Mouse (Mus musculus) stomach, embryonic 14.5 days (tissue): Measurements from ENCODE around the gene Ikzf1. TPM values are rescaled to one million over a fixed set of nuclear protein-coding genes. Genes with fewer than 3 reads are reported as not detected.

Experiments used
- ATAC-seq: fragments of 200-750 bp; cut with Nextera tagmentation; 2 replicates; pipeline ENCODE4 v1.8.0; 2017; ENCODE audit warnings: low read depth, moderate TSS enrichment; ENCODE audit not compliant: insufficient number of reproducible peaks, insufficient read depth, low FRiP score
- H3K27ac ChIP-seq: fragments of 300-500 bp; sonication (generic); 2 replicates; pipeline ENCODE4 v1.5.1; 2014; ENCODE audit warnings: mild to moderate bottlenecking, low read length, moderate library complexity, mixed read lengths
- H3K27me3 ChIP-seq: fragments of 300-500 bp; sonication (generic); 2 replicates; pipeline ENCODE4 v1.6.1; 2014; ENCODE audit warnings: low read length, control low read depth, mixed read lengths; ENCODE audit not compliant: control insufficient read depth, insufficient read depth
- H3K36me3 ChIP-seq: fragments of 300-500 bp; sonication (generic); 2 replicates; pipeline ENCODE4 v1.6.1; 2014; ENCODE audit warnings: mild to moderate bottlenecking, control low read depth, low read length, moderate library complexity, mixed read lengths; ENCODE audit not compliant: control insufficient read depth, insufficient read depth
- H3K4me1 ChIP-seq: fragments of 300-500 bp; sonication (generic); 2 replicates; pipeline ENCODE4 v1.6.1; 2014; ENCODE audit warnings: low read length, control low read depth, mixed read lengths; ENCODE audit not compliant: control insufficient read depth, insufficient read depth
- H3K4me2 ChIP-seq: fragments of 300-500 bp; sonication (generic); replicated peaks from 2 replicates; pipeline ENCODE4 v1.6.1; 2014; ENCODE audit warnings: low read depth, low read length, control low read depth
- H3K4me3 ChIP-seq: fragments of 300-500 bp; sonication (generic); 2 replicates; pipeline ENCODE4 v1.5.1; 2014; ENCODE audit warnings: low read depth, low read length, control low read depth
- H3K9ac ChIP-seq: fragments of 300-500 bp; sonication (generic); replicated peaks from 2 replicates; pipeline ENCODE4 v1.6.1; 2014; ENCODE audit warnings: low read depth, mild to moderate bottlenecking, control low read depth, low read length, moderate library complexity, mixed read lengths
- H3K9me3 ChIP-seq: fragments of 300-500 bp; sonication (generic); 2 replicates; pipeline ENCODE4 v1.6.1; 2016; ENCODE audit warnings: low read depth, low read length, control low read depth; ENCODE audit not compliant: control insufficient read depth
- WGBS: fragments of 180-500 bp; shearing (Covaris S2); extraction: QIAGEN DNeasy Blood & Tissue Kit; methylation state at CpG from one replicate; pipeline ENCODE4 v1.1.7; 2014; 5-methylcytosine and 5-hydroxymethylcytosine counted together
- polyA plus RNA-seq: library from polyadenylated mRNA; unstranded; fragments of >200 nt; fragmentation: Nextera tagmentation; extraction: Ambion mirVana; gene quantifications from 2 replicates; pipeline ENCODE4 v1.2.1, GENCODE M21; 2014

Gene Ikzf1
- 2.2 and 2.6 TPM in 2 replicates for polyA plus RNA-seq

DNA sequence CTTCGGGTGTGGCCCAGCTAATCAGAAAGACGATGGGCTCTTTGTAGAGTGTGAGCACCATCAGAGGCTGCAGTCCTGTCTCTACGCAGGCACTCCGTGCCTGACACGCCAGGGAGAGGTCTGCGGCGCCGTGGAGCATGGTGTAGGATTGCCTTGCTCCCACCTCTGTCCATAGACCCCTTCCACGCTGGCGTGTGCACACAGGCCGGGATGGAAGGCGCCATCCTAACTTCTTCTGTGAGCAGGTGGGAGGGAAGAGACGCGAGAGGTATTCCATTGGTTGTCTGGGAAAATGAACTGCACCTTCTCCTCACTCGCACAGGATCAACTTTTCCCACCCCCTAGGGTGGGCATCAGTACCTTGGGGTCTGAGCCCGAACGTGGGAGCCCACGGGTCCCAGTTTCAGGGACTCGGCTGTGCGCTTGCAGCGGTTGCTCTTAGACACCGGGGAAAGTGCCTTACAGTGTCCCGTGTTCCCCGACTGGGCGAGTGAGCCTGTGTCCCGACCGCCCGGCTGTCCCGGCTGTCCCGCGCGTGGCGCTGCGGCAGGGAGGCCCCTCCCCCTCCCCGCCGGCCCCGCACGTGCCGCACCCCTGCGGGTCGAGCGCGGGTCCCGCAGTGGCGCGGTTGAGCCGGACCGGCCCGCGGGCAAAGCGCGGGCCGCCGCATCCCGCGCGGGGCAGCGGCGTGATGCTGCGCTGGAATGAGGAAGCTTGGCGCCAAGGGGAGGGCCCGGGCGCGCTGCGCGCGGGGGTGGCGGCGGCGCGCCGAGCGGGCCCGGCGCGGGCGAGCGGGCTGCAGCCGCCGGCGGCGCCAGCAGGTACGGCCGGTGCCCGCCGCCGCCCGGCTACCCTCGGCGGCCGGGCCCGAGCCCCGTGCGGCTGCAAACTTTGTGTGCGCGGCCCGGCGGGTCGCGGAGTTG is at the start of gene Ikzf1:
Gene Ikzf1, plus strand, starts transcription at position 74 of the 923 bp plus-strand sequence.
- Histone ChIP-seq H3K27me3 (peaks cover 14% of the 10 kb centered on the region), H3K4me2 (peak within 1 kb of the TSS; percentile 99), H3K36me3 (no peaks in the 10 kb centered on the region), H3K27ac (no peak within 1 kb of the TSS), H3K4me1 (peaks cover 3% of the 10 kb centered on the region; the same call in 1 of the 2 replicates), H3K4me3 (peak within 1 kb of the TSS; percentile 64), H3K9ac (no peak within 1 kb of the TSS; the same call in 1 of the 2 replicates), H3K9me3 (no peaks in the 10 kb centered on the region)
- 2% methylated on average over 68 of the region's 100 CpGs for WGBS
- ATAC-seq, result peak; percentile 46; the same call in 1 of the 2 replicates

DNA sequence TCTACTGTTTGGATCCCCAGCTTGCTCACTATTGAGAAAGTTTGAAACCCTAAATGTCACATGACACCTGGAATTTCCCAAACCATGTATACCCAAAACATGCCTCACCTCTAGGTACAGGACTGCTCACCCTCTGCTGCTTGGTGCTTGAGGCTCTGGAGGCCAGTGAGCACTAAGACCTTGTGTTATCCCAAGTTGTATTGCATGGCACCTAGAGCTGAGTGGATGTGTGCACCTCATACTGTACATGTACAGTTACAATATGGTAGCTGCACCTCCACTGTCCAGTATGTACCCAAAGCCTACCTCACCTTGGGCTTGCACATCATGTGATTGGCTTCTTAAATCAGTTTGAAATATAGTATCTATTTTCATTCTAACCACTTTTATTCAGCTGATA is 40.5 kb upstream of the Ikzf1 start:
- ATAC-seq, result no peak
- H3K27me3 ChIP-seq, result no peaks in the 10 kb centered on the region
- no peak overlapping the region for H3K4me3 ChIP-seq
- H3K36me3 ChIP-seq, result no peaks in the 10 kb centered on the region
- H3K9ac ChIP-seq, result no peak overlapping the region
- H3K9me3 ChIP-seq, result no peaks in the 10 kb centered on the region
- no peaks in the 10 kb centered on the region for H3K4me1 ChIP-seq
- no peak overlapping the region for H3K4me2 ChIP-seq
- no peak overlapping the region for H3K27ac ChIP-seq

DNA sequence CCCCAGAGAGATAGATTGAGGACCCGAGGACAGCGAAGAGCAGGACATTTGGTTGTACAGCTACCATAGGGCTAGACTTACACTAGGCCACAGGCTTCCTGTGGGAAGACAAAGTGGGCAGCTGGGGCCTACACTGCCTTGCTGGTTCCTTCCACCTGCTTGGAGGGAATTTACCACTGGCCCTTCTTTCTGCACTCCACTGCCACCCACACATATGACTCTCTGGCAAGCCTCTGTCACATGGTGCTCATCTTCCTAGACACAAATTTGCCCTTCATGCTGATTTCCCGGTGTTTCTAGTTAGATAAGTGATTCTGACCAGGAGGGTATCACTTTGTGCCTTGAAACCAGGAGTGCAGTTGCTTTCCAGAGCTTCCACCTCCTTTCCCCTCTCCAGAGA is 28.4 kb upstream of the Ikzf1 start:
- no peak for ATAC-seq
- Histone ChIP-seq H3K9ac (no peak overlapping the region), H3K4me2 (no peak overlapping the region), H3K27me3 (no peaks in the 10 kb centered on the region), H3K4me3 (no peak overlapping the region), H3K27ac (no peak overlapping the region), H3K4me1 (0 out of 2 replicates have a peak, but pooled peaks cover 4% of the 10 kb centered on the region), H3K36me3 (no peaks in the 10 kb centered on the region), H3K9me3 (no peaks in the 10 kb centered on the region)
- 82% methylated on average over 3 of the region's 3 CpGs for WGBS

DNA sequence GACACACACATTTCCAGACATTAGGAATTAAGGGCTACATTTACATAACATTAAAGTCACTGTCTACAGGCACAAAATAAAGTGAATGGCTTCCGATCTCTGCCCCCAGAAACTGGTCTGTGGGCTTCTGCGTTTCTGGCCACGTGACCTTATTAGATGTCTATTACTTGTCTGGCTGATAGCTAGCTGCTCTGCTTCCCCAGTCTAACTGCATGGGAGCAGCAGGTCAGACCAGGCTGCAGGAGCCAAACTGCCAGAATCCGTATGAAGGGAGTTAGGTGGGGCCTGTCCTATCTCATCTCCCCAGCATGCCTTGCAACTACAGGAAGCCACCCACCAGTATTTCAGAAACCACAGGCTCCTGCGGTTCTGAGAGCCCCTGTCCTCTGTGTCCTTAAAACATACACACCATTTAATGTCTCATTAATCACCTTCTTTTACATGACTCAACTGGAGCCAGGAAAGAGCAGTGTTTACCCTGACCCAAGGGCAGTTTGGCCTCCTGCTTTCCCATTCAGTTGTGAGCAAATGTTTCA is 27.7 kb upstream of the Ikzf1 start:
- Histone ChIP-seq H3K27ac (no peak overlapping the region; the same call in 1 of the 2 replicates), H3K9me3 (no peaks in the 10 kb centered on the region), H3K27me3 (no peaks in the 10 kb centered on the region), H3K4me2 (no peak overlapping the region), H3K4me1 (0 out of 2 replicates have a peak, but pooled peaks cover 4% of the 10 kb centered on the region), H3K36me3 (no peaks in the 10 kb centered on the region), H3K4me3 (no peak overlapping the region), H3K9ac (no peak overlapping the region)
- WGBS, result 30% methylated on average over 5 of the region's 5 CpGs
- ATAC-seq, result peak; percentile 80

DNA sequence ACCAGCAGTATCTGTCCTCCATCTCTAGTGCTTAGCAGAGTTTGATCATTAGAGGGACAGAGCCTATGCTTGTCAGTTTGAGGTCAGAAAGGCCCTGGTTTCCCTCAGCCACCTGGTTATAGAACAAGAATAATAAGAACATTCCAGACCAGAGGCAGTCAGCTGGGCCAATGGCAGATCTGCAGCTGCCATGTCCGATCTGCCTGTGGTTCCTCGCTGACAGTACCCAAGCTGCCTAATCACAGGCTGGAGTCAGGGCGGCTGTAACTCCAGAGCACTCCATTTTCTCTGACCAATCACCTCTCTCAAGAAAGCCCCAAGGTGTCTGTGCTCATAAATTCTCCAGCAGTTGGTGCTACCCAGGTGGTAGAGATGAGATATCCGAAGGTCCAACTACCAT is 27.2 kb upstream of the Ikzf1 start:
- 67% methylated on average over 4 of the region's 4 CpGs for WGBS
- no peaks in the 10 kb centered on the region for H3K36me3 ChIP-seq
- no peak overlapping the region for H3K4me2 ChIP-seq
- H3K4me3 ChIP-seq, result no peak overlapping the region
- no peak for ATAC-seq
- H3K27ac ChIP-seq, result peak overlapping the region; percentile 21; the same call in 1 of the 2 replicates
- no peak overlapping the region for H3K9ac ChIP-seq
- no peaks in the 10 kb centered on the region for H3K27me3 ChIP-seq
- H3K4me1 ChIP-seq, result 0 out of 2 replicates have a peak, but pooled peaks cover 4% of the 10 kb centered on the region
- no peaks in the 10 kb centered on the region for H3K9me3 ChIP-seq

DNA sequence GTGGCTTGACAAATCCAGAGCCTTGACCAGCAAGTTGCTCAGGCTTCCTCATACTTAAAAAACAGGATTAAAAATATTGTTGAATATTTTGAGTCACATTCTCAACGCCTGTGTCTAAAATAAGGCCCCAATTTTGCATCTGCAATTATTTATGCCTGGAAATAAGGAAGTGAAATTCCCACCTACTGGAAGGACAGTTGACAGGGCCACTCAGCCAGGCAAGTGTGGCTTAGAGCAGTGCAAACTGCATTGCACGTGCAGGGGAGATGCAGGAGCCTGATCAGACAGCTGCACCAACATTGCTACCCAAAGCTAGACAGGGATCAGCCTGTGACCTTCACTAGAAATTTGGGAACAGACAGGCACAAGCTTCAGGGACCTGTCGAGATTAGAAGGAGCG is 26.0 kb upstream of the Ikzf1 start:
- H3K36me3 ChIP-seq, result no peaks in the 10 kb centered on the region
- 77% methylated on average over 4 of the region's 4 CpGs for WGBS
- no peak overlapping the region for H3K27ac ChIP-seq
- H3K9me3 ChIP-seq, result no peaks in the 10 kb centered on the region
- no peaks in the 10 kb centered on the region for H3K27me3 ChIP-seq
- ATAC-seq, result no peak
- no peak overlapping the region for H3K4me2 ChIP-seq
- H3K9ac ChIP-seq, result no peak overlapping the region
- no peak overlapping the region for H3K4me3 ChIP-seq
- 0 out of 2 replicates have a peak, but pooled peaks cover 4% of the 10 kb centered on the region for H3K4me1 ChIP-seq

DNA sequence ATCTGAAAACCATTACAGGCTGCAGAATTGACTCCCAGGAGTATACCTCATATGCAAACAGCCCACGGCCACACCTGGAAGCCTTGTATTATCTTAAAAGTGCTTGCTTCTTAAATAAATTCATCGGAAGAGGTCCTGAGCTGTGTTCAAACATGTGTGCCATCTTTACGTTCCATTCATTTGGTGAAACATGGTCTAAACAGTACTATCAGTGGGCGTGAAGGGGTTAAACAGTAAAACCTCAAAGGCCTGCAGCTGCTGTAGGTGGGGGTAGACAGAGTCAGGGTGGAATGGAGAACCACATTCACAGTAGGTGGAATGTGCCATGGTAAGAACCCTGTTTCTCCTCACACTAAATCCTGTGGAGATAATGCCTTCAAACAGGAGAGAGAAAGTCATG is 24.2 kb upstream of the Ikzf1 start:
- no peaks in the 10 kb centered on the region for H3K27me3 ChIP-seq
- no peak overlapping the region for H3K4me2 ChIP-seq
- 73% methylated on average over 4 of the region's 4 CpGs for WGBS
- H3K9me3 ChIP-seq, result no peaks in the 10 kb centered on the region
- no peak for ATAC-seq
- H3K4me1 ChIP-seq, result 0 out of 2 replicates have a peak, but pooled peaks cover 4% of the 10 kb centered on the region
- H3K36me3 ChIP-seq, result no peaks in the 10 kb centered on the region
- H3K9ac ChIP-seq, result no peak overlapping the region
- no peak overlapping the region for H3K27ac ChIP-seq
- H3K4me3 ChIP-seq, result no peak overlapping the region

DNA sequence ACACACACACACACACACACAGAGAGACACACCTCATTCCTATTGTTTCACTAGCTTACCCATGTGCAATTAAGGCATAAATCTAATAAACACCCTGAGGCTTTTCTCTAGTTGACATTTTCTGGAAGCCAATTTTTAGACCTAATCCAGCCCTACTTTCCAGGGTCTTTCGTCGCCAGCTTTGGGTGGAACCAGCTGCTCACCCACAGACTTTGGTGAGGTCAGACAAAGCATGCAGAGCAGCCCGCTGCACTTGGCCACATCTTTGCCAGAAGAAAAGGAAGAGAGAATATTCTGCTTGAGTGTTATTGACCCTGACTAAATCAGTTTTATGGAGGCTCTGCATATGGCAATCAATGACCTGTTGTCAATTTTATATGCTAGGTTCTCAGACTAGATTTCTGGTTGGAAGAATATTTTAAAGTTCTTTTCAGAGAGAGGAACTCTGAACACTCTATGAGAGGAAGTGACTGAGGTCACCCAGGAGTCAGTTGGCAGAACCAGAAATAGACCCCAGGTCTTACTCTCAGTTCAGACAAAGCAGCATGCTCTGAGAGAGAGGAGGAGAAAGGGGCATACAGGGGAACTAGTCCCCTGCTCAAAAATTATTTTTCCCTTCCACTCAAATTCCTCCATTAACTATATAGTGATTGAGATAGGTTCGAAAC is 17.4 kb upstream of the Ikzf1 start:
- 82% methylated on average over 4 of the region's 4 CpGs for WGBS
- no peaks in the 10 kb centered on the region for H3K4me1 ChIP-seq
- no peaks in the 10 kb centered on the region for H3K36me3 ChIP-seq
- H3K4me2 ChIP-seq, result no peak overlapping the region
- no peak overlapping the region for H3K9ac ChIP-seq
- H3K9me3 ChIP-seq, result no peaks in the 10 kb centered on the region
- H3K27ac ChIP-seq, result no peak overlapping the region
- H3K27me3 ChIP-seq, result no peaks in the 10 kb centered on the region
- ATAC-seq, result no peak
- H3K4me3 ChIP-seq, result no peak overlapping the region
